Mouse (Mus musculus): ENCODE data around the gene Ldb2.

Gene Ldb2

DNA sequence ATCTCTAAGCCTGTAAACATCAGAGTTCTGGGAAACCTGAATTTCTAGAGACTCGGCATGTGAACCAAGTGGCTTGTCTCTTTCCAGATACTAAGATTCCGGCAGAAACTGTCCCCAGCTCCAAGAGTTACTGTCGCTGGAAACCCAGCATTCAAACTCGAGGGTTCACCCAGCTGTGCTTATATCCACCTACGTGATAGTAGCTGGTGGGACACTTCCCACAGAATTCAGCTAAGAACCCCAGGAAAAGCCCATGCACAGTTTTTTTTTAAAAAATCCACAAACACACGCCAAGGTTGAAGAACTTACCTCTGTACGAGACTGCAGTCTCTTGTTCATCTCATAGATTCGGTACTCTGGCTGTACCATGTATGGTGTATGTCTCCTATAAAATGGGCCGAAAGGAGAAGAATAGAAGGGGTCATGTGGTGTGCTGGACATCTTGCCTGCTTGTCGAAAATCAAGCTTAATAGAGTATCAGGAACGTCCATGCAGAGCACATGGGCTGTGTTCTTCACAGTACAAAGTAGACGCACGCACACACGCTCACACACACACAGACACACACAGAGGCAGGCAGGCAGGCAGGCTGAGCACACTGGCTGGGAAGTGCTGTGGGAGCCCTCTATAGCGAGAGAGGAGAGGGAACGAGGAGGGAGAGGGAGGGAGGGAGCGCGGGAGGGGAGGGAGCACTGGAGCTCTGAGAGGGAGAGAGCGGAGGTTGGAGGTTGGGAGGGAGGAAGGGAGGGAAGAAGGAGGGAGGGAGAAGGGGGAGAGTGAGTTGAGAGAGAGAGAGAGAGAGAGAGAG, at the start of gene Ldb2:
Ldb2 (minus strand) TSS at position 628 of the 808 bp plus-strand sequence.
- H3K36me3 ChIP-seq (ENCODE audit: insufficient read depth, low read length): no peaks in the 10 kb centered on the region
- H3K4me1 ChIP-seq (replicated peaks; ENCODE audit: low read depth, low read length): peaks cover 2% of the 10 kb centered on the region; the same call in 1 of the 2 replicates
- no peaks in the 10 kb centered on the region for H3K9me3 ChIP-seq (ENCODE audit: low read length)
- TF ChIP-seq POU5F1 (IDR thresholded peaks at IDR 0.05; ENCODE audit: borderline replicate concordance, low read length) (no peak), NANOG (IDR thresholded peaks at IDR 0.05; ENCODE audit: borderline replicate concordance, low read length) (no peak), CTCF (conservative IDR thresholded peaks at IDR 0.05; ENCODE audit: low read length) (no peak)
- no peak within 1 kb of the TSS for H3K4me3 ChIP-seq (replicated peaks; ENCODE audit: low read length)
- no peaks in the 10 kb centered on the region for H3K27me3 ChIP-seq (ENCODE audit: insufficient read depth, low read length)

GRCm38 (mm10) chr5:44831287-44831686, 31.8 kb upstream of the Ldb2 start:
- no peaks in the 10 kb centered on the region for H3K36me3 ChIP-seq (ENCODE audit: insufficient read depth, low read length)
- H3K9me3 ChIP-seq (ENCODE audit: low read length): no peaks in the 10 kb centered on the region
- no peaks in the 10 kb centered on the region for H3K27me3 ChIP-seq (ENCODE audit: insufficient read depth, low read length)
- H3K4me1 ChIP-seq (replicated peaks; ENCODE audit: low read depth, low read length): no peaks in the 10 kb centered on the region
- H3K4me3 ChIP-seq (replicated peaks; ENCODE audit: low read length): no peak overlapping the region
- TF ChIP-seq CTCF (conservative IDR thresholded peaks at IDR 0.05; ENCODE audit: low read length) (peak; percentile 85), POU5F1 (IDR thresholded peaks at IDR 0.05; ENCODE audit: borderline replicate concordance, low read length) (no peak), NANOG (IDR thresholded peaks at IDR 0.05; ENCODE audit: borderline replicate concordance, low read length) (no peak)

DNA sequence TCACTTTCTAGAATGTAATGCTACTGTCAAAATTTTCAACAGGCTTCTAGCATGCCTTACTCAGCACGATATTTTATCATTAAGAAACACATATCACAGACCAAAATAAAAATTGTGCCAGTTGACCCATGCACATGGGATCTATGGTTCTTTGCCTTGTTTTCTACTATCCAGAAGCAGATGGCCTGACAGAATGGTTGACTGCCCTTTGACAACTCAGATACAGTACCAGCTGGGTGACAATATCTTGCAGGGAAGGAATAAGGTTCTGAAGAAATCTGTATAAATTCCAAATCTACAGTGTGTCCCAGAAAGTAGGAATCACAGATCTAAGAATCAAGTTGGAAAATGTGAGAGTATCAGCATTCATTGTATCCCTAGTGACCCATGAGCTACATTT, 16.0 kb upstream of the Ldb2 start:
- Histone ChIP-seq H3K4me1 (replicated peaks; ENCODE audit: low read depth, low read length) (peaks cover 3% of the 10 kb centered on the region), H3K36me3 (ENCODE audit: insufficient read depth, low read length) (no peaks in the 10 kb centered on the region)
- TF ChIP-seq NANOG (IDR thresholded peaks at IDR 0.05; ENCODE audit: borderline replicate concordance, low read length): no peak
- TF ChIP-seq CTCF (conservative IDR thresholded peaks at IDR 0.05; ENCODE audit: low read length): no peak
- no peak for TF ChIP-seq POU5F1 (IDR thresholded peaks at IDR 0.05; ENCODE audit: borderline replicate concordance, low read length)

DNA sequence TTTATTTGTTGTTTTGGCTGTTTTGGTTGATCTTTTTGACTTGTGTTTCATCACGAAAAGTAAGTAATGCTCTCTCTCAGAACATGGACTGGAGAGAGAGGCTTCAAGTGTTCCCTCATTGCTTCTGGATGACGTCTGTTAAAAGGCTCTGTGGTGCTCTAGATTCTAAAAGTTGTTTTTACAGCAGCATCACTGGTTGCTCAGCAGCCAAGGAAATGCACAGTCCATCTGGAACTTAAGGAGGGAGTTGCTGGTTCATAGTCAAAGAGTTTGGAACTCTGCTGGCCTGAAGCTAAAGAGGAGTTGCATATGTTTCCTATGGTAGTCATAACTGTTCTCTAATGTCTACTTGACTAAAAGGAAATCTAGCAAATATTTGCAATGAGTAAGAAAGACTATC, 6.5 kb upstream of the Ldb2 start:
- H3K27me3 ChIP-seq (ENCODE audit: insufficient read depth, low read length): no peaks in the 10 kb centered on the region
- H3K36me3 ChIP-seq (ENCODE audit: insufficient read depth, low read length): no peaks in the 10 kb centered on the region
- H3K4me1 ChIP-seq (replicated peaks; ENCODE audit: low read depth, low read length): no peaks in the 10 kb centered on the region
- no peaks in the 10 kb centered on the region for H3K9me3 ChIP-seq (ENCODE audit: low read length)
- H3K4me3 ChIP-seq (replicated peaks; ENCODE audit: low read length): no peak overlapping the region
- TF ChIP-seq POU5F1 (IDR thresholded peaks at IDR 0.05; ENCODE audit: borderline replicate concordance, low read length) (no peak), NANOG (IDR thresholded peaks at IDR 0.05; ENCODE audit: borderline replicate concordance, low read length) (no peak)

More for the DNA sequence above, 16.0 kb upstream of the Ldb2 start:
- Histone ChIP-seq H3K4me3 (replicated peaks; ENCODE audit: low read length) (no peak overlapping the region), H3K9me3 (ENCODE audit: low read length) (no peaks in the 10 kb centered on the region), H3K27me3 (ENCODE audit: insufficient read depth, low read length) (no peaks in the 10 kb centered on the region)

- TF ChIP-seq POU5F1 (IDR thresholded peaks at IDR 0.05; ENCODE audit: borderline replicate concordance, low read length) (no peak), CTCF (conservative IDR thresholded peaks at IDR 0.05; ENCODE audit: low read length) (no peak), NANOG (IDR thresholded peaks at IDR 0.05; ENCODE audit: borderline replicate concordance, low read length) (no peak)
- no peaks in the 10 kb centered on the region for H3K27me3 ChIP-seq (ENCODE audit: insufficient read depth, low read length)
- no peaks in the 10 kb centered on the region; the same call in 1 of the 2 replicates for H3K4me1 ChIP-seq (replicated peaks; ENCODE audit: low read depth, low read length)
- no peaks in the 10 kb centered on the region for H3K36me3 ChIP-seq (ENCODE audit: insufficient read depth, low read length)
- H3K9me3 ChIP-seq (ENCODE audit: low read length): no peaks in the 10 kb centered on the region
- H3K4me3 ChIP-seq (replicated peaks; ENCODE audit: low read length): no peak overlapping the region
Observed at GRCm38 (mm10) chr5:44801100-44801499, 1.6 kb upstream of the Ldb2 start.

GRCm38 (mm10) chr5:44799861-44800260, 381 bp upstream of the Ldb2 start:
- H3K27me3 ChIP-seq (ENCODE audit: insufficient read depth, low read length): no peaks in the 10 kb centered on the region
- no peak for TF ChIP-seq CTCF (conservative IDR thresholded peaks at IDR 0.05; ENCODE audit: low read length)
- no peak for TF ChIP-seq POU5F1 (IDR thresholded peaks at IDR 0.05; ENCODE audit: borderline replicate concordance, low read length)
- no peak for TF ChIP-seq NANOG (IDR thresholded peaks at IDR 0.05; ENCODE audit: borderline replicate concordance, low read length)

GRCm38 (mm10) chr5:44798493-44798892, 987 bp downstream of the Ldb2 start:
- Histone ChIP-seq H3K27me3 (ENCODE audit: insufficient read depth, low read length) (no peaks in the 10 kb centered on the region), H3K9me3 (ENCODE audit: low read length) (no peaks in the 10 kb centered on the region), H3K36me3 (ENCODE audit: insufficient read depth, low read length) (no peaks in the 10 kb centered on the region), H3K4me1 (replicated peaks; ENCODE audit: low read depth, low read length) (peaks cover 2% of the 10 kb centered on the region; the same call in 1 of the 2 replicates), H3K4me3 (replicated peaks; ENCODE audit: low read length) (no peak overlapping the region)
- TF ChIP-seq NANOG (IDR thresholded peaks at IDR 0.05; ENCODE audit: borderline replicate concordance, low read length) (no peak), POU5F1 (IDR thresholded peaks at IDR 0.05; ENCODE audit: borderline replicate concordance, low read length) (no peak), CTCF (conservative IDR thresholded peaks at IDR 0.05; ENCODE audit: low read length) (no peak)

More at GRCm38 (mm10) chr5:44799861-44800260, 381 bp upstream of the Ldb2 start:
- Histone ChIP-seq H3K36me3 (ENCODE audit: insufficient read depth, low read length) (no peaks in the 10 kb centered on the region), H3K9me3 (ENCODE audit: low read length) (no peaks in the 10 kb centered on the region), H3K4me3 (replicated peaks; ENCODE audit: low read length) (no peak overlapping the region), H3K4me1 (replicated peaks; ENCODE audit: low read depth, low read length) (no peaks in the 10 kb centered on the region; the same call in 1 of the 2 replicates)

- no peaks in the 10 kb centered on the region for H3K27me3 ChIP-seq (ENCODE audit: insufficient read depth, low read length)
- H3K4me3 ChIP-seq (replicated peaks; ENCODE audit: low read length): no peak overlapping the region
- TF ChIP-seq NANOG (IDR thresholded peaks at IDR 0.05; ENCODE audit: borderline replicate concordance, low read length) (no peak), POU5F1 (IDR thresholded peaks at IDR 0.05; ENCODE audit: borderline replicate concordance, low read length) (no peak), CTCF (conservative IDR thresholded peaks at IDR 0.05; ENCODE audit: low read length) (no peak)
- H3K4me1 ChIP-seq (replicated peaks; ENCODE audit: low read depth, low read length): peaks cover 2% of the 10 kb centered on the region; the same call in 1 of the 2 replicates
- H3K36me3 ChIP-seq (ENCODE audit: insufficient read depth, low read length): no peaks in the 10 kb centered on the region
- no peaks in the 10 kb centered on the region for H3K9me3 ChIP-seq (ENCODE audit: low read length)
Observed at GRCm38 (mm10) chr5:44798056-44798455, 1.4 kb downstream of the Ldb2 start.
